Mouse (Mus musculus) kidney, adult 9 months (tissue): ENCODE results near the gene F8.
A peak's percentile ranks its signal among the peaks of the same experiment; 100 is the strongest.

ENCODE experiments used
- DNase-seq: peaks from one replicate; pipeline ENCODE4 v3.0.0; 2022

The F8 gene

DNA sequence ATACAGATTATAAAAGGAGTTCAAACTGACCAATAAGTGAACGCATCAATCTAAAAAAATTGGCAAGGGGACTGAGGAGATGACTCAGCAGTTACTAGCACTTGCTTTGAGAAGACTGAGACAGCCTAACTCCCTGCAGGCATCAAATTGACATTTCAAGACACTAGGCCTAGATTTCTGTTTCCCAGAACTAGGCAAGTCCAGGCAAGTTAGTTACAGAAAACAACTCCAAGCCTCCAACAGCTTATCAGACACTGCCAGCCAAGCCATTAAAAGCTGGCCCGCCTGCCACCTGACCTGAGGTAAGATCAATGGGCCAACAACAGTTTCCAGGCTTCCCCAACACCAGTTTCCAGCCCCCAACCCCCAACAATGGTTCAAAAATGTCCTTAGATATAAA is 244.7 kb downstream of the F8 start:
- DNase-seq = no peak

DNA sequence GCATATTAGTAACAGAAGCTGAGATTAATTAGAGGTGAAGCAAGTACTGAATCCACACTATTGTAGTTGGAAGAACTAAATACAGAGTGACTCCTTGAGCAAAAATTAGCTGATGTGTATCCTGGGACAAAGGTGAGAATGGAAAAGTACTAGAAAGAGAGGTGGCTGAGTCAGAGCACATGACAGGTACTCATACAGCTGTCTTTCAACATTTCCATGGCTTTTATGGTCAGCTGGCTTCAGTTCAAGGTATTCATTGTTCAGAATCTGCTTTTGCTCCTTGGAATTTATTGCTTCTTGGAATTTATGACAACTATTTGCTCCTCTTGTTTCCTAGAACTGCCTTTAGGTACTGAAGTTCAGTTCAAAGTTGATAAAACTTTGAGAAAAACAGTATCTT is 245.5 kb downstream of the F8 start:
- peak; percentile 17 for DNase-seq

GRCm38 (mm10) chrX:75130467-75131160 is 251.8 kb downstream of the F8 start, which contains the start of gene Mpp1:
Mpp1 (minus strand) TSS chrX:75131016.
- peak; percentile 86 for DNase-seq

DNA sequence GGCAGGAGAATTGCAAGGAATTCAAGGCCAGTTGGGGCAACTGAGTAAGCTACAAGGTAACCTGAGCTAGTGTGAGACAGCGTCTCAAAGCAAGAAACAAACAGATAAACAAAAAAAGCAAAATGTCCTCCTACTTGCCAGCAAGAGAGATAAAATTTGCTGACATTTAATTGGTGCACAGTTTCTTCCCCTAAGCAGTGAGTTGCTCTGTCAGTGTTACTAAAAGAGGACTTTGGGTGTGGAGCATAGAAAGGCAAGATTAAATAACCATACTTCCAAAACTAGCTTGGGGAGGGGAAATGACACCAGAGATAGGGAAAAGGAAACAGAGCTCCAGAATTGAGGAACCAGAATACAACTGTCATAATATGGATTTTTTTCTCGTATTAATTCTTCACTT is 252.9 kb downstream of the F8 start:
- DNase-seq = no peak

DNA sequence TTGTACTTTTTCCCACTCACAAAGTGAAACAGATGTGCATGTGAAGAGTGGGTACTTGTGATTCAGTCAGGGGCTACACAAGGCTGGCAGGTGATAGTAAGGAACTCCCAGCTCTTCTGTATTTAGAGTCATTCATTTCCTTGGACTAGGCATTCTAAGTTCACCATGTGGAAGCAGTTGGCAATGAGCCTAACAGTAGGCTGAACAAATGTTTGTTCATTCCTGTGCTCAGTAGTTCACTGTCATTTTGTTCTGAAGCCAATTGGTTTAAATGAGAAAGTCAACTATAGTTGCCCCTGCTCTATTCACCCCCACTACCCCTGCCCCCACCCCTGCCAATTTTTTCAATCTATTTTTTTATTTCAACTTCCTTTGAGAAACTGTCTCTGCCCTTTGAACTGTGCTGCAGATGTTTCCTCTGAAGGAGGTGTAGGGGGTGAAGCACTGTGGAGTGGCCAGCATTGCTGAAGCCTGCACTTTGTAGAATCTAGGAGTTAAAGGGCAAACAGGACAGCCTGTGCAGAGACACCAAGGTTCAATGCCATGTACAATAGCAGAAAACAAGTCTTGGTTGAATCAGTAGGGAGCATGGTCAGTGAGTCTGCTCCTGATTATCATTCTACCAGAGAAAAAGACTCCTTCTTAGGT is 254.0 kb downstream of the F8 start:
- peak; percentile 72 for DNase-seq

GRCm38 (mm10) chrX:75126893-75127292 is 255.5 kb downstream of the F8 start:
- no peak for DNase-seq

DNA sequence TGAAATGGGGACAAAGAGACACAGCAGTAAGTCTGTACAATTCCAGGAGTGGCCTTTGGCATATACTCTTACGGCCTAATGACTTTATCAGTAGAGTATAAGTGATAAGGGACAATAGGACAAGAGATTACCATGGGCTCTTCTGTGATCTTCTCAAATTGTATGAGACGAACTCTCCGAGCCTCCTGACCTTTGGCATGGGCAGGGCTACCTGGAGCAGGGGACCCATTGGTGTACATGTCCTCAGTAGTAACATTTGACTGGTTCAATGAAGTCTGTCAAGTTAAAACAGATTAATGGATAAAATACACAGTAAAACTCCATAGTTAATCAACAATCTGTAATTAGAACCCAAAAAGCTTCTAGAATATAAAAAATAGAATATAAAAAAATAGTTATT is 256.8 kb downstream of the F8 start:
- DNase-seq = peak; percentile 59
